Mouse (Mus musculus) cerebellum, adult 2 months (tissue): ENCODE measurements around the gene Sox18.

Source experiments
- CTCF ChIP-seq: fragments of 200-500 bp; IDR thresholded peaks from 2 replicates; pipeline ENCODE4 v1.5.1; 2011; ENCODE audit warnings: low read depth, mild to moderate bottlenecking, control low read depth, low read length, moderate library complexity, borderline replicate concordance; ENCODE audit not compliant: insufficient read depth
- POLR2A ChIP-seq: fragments of 200-500 bp; IDR thresholded peaks from 2 replicates; pipeline ENCODE4 v1.6.1; 2011; ENCODE audit warnings: low read length, control low read depth, borderline replicate concordance; ENCODE audit not compliant: insufficient read depth

GRCm38 (mm10) chr2:181706668-181707067, 35.2 kb upstream of the Sox18 start:
- peak; percentile 27; the same call in 1 of the 2 replicates for TF ChIP-seq CTCF
- no peak for TF ChIP-seq POLR2A
